Mouse (Mus musculus): ENCODE data around the gene Lsm11. TPM values are rescaled to one million over a fixed set of nuclear protein-coding genes. Genes with fewer than 3 reads are reported as not detected.
"Not testable (repeated sequence)": the region's sequence is repeated elsewhere in the genome, so short reads cannot be mapped to it uniquely, and the experiment has no call there.

Lsm11 gene
- polyA plus RNA-seq, 1 experiment, result 7.7 TPM

DNA sequence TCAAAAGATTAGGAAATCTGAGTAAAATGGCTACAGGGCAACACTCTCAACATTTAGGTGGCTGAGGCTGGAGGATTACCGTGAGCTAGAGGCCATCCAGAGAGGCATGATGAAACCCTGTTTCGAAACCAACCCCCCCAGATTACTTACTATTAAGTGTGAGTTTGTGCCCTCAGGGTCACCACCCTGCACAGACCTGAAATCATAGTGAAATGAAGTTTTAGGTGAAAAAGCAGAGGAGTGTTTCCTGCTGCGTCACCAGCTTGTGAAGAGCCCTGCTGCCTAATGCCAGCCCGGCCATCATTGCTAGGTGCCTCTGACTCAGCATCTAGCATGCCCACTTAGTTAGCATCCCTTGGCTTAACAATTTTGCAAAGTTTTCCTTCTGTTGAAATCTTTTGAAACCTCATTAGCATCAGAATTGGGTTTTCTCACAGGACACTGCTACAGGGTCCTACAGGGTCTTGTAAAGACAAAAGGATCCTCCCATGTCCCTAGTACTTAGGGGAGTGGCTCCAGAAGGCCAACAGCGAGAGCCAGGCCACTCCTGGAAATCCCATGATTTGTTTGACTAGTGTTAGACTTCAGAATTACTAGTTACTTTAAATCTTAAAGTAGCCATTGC, 59.0 kb downstream of the Lsm11 start:
- DNase-seq (ENCODE audit: extremely low spot score in 1 of 2, low spot score in 1 of 2), result no peak

- DNase-seq (ENCODE audit: extremely low spot score in 1 of 2, low spot score in 1 of 2), result peak in 1 of 2 experiments; percentile 75
These were observed 60.7 kb downstream of the Lsm11 start for GRCm38 (mm10) chr11:45884029-45884428.

- DNase-seq (ENCODE audit: extremely low spot score in 1 of 2, low spot score in 1 of 2), result no peak
These were observed 61.3 kb downstream of the Lsm11 start for GRCm38 (mm10) chr11:45883270-45883931.

DNA sequence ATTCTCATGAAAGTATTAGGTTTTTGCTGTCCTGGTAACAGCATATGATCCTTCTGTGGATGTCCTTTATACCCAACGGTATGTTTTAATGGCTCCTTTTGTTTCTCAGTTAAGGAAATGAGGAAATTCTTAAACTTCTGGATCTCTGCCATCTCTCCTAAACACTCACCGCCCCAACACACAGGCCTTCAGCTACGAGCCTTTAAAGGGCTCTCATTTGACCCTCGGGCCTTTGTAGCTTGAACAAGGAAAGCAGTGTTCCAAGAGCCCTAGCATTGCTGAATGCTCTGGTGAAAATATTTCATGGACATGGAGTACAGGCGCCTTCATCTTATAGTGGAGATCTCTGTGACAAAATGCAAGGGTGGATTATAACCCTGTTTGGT, 63.1 kb downstream of the Lsm11 start:
- no peak for DNase-seq (ENCODE audit: extremely low spot score in 1 of 2, low spot score in 1 of 2)

DNA sequence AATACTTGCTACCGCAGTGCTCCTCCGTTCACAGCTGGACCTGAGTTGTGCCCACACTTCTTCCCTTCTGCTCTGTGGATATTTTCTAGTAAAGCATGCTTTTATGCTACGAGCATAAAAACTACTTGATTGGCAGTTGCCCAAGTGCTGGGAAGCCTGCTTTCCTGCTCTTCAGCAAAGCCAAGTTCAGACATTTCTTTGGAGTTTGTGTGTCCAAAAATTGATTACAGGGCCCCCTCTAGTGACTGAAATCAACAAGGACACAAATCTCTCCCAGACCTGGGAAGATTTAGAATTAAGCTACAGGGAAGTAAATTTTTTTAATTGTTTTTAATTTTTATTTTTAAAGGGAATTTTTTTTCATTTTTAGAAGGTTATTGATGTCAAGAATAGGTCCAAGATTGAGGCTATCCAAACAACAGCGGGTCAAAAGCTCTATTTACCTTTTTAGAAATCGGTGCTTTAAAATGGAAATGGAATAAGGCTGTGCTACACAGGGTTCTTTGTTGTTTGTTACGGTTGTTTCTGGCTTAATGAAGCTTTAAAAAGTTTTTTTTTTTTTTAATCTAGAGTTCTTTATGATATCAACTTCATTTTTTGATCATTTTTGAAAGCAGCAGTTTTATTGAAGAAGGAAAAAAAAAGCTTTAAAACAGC, 63.6 kb downstream of the Lsm11 start:
- DNase-seq (ENCODE audit: extremely low spot score in 1 of 2, low spot score in 1 of 2), result peak in 1 of 2 experiments; percentile 73

- DNase-seq (ENCODE audit: extremely low spot score in 1 of 2, low spot score in 1 of 2), result not testable (repeated sequence)
These were observed 65.4 kb downstream of the Lsm11 start for GRCm38 (mm10) chr11:45879366-45879765.

Other genes with a start within 250 kb of the Lsm11 start
- gene Clint1, start 92.9 kb downstream of the Lsm11 start, polyA plus RNA-seq (2012; rRNA removed), result 39.5 TPM in 2 replicates
- gene Thg1l, start 10.6 kb upstream of the Lsm11 start, polyA plus RNA-seq (2012; rRNA removed), result 6.7 and 7.8 TPM in 2 replicates
- gene Sox30, start 35.4 kb upstream of the Lsm11 start, polyA plus RNA-seq (2012; rRNA removed), result 0.12 and 0.17 TPM in 2 replicates
- 6.2 and 8.3 TPM in 2 replicates for gene Gm12166, start 107.4 kb upstream of the Lsm11 start, polyA plus RNA-seq (2012; rRNA removed)
- 9.1 and 10.0 TPM in 2 replicates for gene Adam19, start 111.1 kb upstream of the Lsm11 start, polyA plus RNA-seq (2012; rRNA removed)
- 2.7 TPM in 2 replicates for gene Nipal4, start 221.6 kb upstream of the Lsm11 start, polyA plus RNA-seq (2012; rRNA removed)

All from frontal cortex, adult 2 months (tissue).